Mouse (Mus musculus): ENCODE data around the gene Ttc25.

Gene Ttc25

GRCm38 (mm10) chr11:100544832-100545745 is at the start of gene Ttc25:
Gene Ttc25 (plus strand): TSS chr11:100545607.
- DNase-seq = peak; percentile 39 to 61

DNA sequence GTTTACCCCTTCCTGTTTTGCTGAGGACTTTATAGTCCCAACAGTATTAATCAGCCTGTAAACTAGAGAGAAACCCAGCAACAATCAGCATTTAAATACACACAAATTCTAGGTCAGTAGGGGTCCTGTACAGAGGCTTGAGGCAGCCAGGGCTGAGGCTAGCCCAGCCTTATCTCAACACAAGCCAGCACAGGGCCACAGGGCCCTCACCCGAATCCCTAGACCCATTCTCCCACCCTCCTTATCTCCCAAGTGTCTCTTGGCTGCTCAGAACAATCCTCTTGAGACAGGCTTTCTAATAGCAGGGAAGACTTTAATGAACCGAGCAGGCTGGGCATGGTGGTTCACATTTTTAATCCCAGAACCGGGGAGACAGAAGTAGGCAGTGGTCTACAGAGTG is 45.2 kb upstream of the Ttc25 start:
- no peak for DNase-seq

- no peak for DNase-seq
Measured at GRCm38 (mm10) chr11:100500651-100501050, 44.8 kb upstream of the Ttc25 start.

- no peak for DNase-seq
Measured at GRCm38 (mm10) chr11:100501321-100501720, 44.1 kb upstream of the Ttc25 start.

GRCm38 (mm10) chr11:100504990-100505660 is 40.3 kb upstream of the Ttc25 start:
- no peak for DNase-seq

- no peak for DNase-seq
Measured at GRCm38 (mm10) chr11:100505997-100506396, 39.4 kb upstream of the Ttc25 start.

DNA sequence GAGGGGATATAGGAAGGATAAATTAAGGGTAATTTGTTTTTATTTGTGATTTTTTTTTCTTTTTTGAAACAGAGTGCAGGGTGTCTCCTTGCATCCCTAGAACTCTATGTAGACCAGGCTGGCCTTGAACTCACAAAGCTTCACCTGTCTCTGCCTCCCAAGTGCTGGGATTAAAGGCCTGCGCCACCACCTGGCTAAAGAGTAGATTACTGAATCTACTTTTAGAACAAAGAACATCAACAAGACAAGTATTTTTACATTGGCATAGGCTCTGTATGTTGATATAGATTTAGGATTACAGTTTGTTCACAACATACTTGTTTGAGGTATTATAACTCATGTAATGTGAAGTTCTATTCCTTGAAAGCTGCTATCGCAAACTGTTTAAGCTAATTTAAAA is 34.9 kb upstream of the Ttc25 start:
- DNase-seq = no peak

DNA sequence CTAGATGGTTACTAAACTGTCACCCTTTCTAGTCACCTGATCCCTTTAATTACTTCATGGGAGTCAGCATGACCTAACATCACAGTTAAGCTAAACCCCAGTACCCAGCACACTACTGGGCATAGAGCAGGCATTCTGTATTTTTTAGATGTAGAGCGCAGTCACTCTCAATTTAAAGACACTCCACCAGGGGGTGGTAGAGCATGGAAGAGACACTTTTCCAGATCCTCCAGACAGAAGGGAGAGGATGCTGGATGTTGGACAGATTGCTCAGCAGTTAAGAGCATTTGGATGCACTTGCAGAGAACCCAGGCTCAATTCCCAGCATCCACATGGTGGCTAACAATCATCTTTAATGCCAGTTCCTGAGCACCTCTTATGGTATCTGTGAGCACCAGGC is 33.0 kb upstream of the Ttc25 start:
- peak in 1 of 2 experiments; percentile 63 for DNase-seq

GRCm38 (mm10) chr11:100513716-100514115 is 31.7 kb upstream of the Ttc25 start:
- no peak for DNase-seq

DNA sequence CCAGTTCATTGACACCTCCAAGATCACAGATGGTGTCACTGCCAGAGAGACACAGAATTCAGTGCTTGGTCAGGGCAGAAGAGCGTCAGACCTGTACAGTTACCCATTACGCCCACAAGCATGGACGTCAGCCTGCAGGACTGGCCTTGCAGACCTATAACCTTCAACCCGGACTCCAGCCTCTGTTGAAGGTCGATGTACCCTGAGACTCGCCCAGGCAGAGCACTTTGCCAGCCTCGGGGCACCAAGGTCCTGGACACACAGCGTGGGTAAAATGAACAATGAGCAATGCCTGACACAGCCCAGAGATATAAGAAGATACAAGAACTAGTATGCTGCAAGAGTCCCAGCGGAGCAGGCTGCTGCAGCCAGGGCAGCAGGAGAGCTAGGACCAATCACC is 30.3 kb upstream of the Ttc25 start:
- DNase-seq = no peak

DNA sequence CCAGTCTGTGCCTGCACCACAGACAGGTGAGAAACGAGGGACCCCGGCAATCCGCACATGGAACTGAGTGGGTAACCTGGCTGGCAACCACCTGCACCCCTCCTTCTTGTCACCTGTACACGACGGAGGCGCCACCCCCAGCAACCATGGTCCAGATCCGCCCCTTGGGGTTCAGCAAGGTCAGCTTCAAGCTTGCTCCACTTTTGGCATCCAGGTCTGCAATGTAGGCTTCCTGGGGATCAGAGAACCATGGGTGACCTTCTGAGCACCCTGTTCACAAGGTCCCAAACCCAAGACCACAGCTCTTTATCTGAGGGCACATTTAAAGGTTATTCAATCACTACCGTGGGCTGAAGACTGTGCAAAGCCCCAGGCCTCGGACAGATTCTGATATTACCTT is 29.6 kb upstream of the Ttc25 start:
- DNase-seq = no peak

- no peak for DNase-seq
Measured at GRCm38 (mm10) chr11:100516291-100516690, 29.1 kb upstream of the Ttc25 start.

DNA sequence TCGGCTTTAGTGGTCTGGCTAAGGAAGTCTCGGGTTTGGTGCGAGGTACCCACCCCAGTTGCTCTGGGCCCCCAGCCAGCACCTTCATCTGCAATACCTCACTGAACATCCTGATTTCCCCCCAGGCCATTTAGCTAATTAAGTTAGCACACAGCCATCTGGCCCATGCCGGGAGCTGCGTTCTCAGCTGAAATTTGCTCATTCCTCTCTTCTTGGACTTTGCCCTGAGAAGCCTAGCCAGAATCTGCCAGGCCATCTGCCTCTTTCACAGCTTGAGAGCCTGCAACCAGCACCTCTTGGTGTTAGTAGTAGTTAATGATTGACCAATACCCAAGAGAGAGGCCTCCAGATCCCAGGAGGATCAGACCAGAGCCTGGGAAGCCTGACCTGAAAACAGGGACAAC is 27.2 kb upstream of the Ttc25 start:
- DNase-seq = peak; percentile 90 to 91

- DNase-seq = no peak
Measured at GRCm38 (mm10) chr11:100519188-100519587, 26.2 kb upstream of the Ttc25 start.

- DNase-seq = no peak
Measured at GRCm38 (mm10) chr11:100520838-100521237, 24.6 kb upstream of the Ttc25 start.

GRCm38 (mm10) chr11:100524358-100524757 is 21.0 kb upstream of the Ttc25 start:
- DNase-seq = no peak

GRCm38 (mm10) chr11:100524987-100525630 is 20.3 kb upstream of the Ttc25 start:
- DNase-seq = no peak

DNA sequence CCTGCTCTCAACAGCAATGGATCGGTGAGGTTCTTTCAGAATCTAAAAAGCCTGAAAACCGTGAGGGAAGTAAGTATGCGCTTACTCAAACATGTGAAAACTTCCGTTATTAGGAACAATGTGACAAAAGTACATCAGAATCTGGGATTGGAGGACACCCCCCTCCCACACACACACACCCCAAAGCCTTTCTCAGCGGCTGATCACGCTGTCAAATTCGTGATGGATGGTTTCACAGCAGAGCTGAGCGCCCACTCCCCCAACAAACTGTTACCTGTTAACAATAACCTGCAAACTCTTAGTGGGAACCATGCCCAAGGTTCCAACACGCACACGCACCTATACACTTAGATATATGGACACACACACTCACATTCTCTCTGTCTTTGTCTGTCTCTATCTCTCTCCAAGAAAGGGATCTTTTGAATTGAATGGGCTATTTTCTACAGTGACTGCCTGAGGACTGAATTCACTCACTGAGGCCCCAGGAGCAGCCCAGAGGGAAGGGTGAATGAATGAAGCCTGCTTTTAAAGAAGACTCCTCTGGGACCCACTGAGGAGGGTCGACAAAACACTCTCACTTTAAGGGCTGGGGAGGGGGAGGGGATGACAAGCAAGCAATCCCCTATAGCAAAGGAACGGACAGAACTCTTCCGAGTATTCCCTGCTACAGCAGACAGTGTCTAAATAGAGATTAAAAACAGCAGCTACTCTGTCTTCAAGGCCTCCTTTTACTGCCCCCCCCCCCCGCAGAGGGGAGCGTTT is 19.2 kb upstream of the Ttc25 start:
- DNase-seq = no peak

- DNase-seq = peak; percentile 74 to 75
Measured at GRCm38 (mm10) chr11:100527066-100527457, 18.3 kb upstream of the Ttc25 start.

GRCm38 (mm10) chr11:100527458-100528374 is 17.7 kb upstream of the Ttc25 start, which contains the start of gene Acly:
Gene Acly (minus strand): TSS chr11:100528000.
- DNase-seq = peak; percentile 97 to 100

DNA sequence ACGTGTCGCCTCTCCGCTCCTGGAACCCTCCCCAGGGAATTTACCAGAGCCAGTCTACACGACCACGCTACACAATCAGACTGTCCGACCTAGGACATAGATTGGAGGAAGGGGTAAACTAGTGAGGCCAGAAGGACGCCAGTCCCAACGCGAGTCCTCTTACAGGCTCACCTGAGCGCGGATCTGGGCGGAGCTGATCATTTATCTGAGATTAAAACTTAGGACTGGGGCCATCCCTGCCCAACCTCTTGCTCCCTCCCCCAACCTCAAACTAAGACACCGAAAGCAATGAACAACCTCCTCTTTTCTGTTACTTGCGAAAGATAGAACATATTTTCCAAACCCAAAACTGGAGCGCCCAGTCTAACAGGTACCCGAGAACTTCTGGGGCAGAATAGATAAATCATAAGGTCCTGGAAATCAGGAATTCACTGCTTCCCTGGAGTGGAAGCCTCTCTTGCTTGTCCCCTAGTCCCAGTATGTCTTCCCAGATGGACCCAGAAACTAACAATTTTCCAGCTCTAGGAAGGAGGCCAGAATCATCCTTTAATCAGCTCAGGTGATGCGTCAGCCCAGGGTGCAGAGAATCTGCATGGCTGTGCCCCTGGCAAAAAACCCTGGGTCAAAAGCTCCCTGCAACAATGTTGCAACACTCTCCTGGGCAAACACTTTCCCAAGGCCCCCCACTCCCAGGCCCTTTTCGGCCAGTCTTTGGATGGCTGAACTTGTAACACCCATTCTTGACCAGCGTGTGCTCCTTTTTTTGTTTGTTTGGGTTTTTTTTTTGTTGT is 16.8 kb upstream of the Ttc25 start:
- no peak for DNase-seq

All from cerebellum, postnatal 25 days (tissue).